Mouse (Mus musculus): Measurements from ENCODE around the gene Slc17a7.

Gene Slc17a7

DNA sequence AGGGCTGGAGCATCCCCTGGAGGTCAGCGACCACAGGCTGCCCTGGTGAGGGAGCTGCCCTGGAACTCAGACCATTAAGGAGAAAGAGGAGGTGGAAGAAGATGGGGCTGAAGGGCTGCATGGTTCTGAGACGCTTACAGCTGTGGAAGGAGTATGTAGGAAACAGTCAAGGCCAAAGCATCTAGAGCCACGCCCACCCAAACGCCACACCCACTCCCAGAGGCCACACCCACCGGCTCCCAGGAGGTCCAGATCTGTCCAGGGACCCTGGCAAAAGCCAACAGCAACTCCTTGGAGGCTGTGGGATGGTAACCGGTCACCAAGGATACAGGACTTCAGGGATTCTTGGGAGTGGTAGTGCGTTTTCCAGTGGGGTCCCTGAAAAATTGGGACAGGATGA, 14.8 kb downstream of the Slc17a7 start:
- no peak for DNase-seq (ENCODE audit: low read depth)

DNA sequence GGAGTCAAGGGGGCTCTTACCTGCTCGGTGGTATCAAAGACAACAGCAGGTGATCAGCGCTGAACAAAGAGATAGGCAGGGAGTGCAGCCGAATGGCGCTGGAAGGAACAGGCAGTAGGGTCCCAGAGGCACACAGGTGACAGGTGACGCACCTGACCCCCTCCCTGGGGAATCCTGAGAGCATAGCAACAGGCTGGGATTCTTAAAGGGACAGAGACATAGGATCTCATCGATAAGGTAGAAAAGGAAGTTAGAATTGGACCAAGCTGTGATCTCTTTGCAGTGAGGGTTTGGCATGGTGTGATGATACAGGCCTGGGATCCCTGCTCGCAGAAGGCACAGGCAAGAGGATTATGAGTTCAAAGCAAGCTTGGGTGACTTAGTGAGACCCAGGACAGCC, 15.7 kb downstream of the Slc17a7 start, which contains the start of gene Gfy:
TSS of gene Gfy (minus strand) at position 101 of the 400 bp plus-strand sequence.
- no peak for DNase-seq (ENCODE audit: low read depth)

DNA sequence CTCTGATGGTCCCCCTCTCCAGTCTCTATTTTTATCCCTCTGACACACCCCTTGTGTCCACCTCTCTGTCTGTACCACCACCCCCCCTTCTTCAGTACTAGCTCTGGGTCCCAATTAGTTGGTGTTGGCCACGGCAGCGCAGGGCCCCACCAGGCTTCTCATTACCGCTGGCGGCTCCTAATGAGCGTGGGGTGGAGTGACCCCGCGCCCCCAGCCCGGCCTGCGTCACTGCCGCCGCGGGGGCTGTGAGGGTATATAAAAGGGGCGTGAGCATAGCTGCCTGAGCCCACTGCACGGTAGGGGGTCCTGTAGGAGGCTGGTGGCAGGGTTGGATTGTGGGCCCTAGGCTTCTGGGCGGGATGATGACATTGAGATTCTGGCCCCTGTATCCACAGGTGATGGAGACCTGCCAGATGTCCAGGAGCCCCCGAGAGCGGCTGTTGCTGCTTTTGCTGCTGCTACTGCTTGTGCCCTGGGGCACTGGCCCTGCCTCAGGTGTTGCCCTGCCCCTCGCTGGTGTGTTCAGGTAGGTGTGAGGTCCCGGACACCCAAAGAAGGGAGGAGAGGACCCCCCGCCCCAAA, 17.2 kb downstream of the Slc17a7 start, which contains the start of gene Pth2:
TSS of gene Pth2 (plus strand) at position 100 of the 582 bp plus-strand sequence.
- no peak for DNase-seq (ENCODE audit: low read depth)

DNA sequence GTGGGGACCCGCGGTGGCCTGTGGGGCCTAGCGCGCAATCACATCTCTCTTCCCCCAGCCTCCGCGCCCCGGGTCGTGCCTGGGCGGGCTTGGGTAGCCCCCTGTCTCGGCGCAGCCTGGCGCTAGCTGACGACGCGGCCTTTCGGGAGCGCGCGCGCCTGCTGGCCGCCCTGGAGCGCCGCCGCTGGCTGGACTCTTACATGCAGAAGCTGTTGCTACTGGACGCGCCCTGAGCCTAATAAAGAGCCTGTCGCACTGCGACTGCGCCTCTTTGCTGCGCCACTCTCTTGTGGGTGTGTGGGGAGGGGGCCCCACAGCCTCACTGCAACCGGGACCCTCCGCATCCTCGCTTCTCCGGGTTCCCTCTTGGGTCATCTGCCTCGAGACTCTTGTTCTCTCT, 17.8 kb downstream of the Slc17a7 start:
- DNase-seq (ENCODE audit: low read depth), result no peak

DNA sequence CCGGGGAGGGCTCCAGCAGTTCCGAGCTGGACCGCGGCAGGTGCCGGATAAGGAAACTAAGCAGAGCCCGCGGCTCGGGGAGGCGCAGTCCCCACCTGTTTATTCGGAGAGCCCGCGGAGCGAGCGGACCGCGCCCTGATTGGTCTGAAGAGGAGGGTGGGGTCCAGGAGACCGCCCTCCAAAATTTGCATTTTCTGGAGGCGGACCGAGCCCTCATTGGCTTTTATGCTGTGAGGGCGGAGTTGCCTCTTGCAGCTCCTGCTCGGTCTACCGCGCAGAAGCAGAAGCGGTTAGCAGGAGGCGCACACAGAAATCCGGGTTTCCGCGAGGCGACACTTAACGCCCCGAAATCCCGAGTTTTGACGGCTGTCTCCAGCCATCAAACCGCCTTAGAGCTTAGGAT, 18.5 kb downstream of the Slc17a7 start:
- DNase-seq (ENCODE audit: low read depth), result peak; percentile 85

DNA sequence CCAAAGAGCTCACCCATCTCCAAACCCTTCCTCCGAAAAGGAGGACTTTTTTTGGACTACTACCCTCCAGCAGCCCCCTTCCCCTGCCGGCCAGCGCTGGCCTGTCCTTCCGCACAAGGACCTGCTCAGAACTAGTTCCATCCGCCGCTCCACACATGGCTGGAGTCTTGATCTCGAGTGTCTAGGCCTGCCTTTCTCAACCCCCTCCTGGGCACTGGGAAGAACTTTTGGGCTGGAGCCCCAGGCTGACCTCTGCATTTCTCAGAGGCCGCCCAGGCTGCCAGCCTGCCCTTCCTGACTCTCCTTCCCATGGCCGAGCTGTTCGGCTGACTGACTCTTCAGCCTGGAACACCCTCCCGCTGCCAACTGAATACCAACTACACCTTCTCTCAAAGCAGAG, 18.9 kb downstream of the Slc17a7 start:
- no peak for DNase-seq (ENCODE audit: low read depth)

DNA sequence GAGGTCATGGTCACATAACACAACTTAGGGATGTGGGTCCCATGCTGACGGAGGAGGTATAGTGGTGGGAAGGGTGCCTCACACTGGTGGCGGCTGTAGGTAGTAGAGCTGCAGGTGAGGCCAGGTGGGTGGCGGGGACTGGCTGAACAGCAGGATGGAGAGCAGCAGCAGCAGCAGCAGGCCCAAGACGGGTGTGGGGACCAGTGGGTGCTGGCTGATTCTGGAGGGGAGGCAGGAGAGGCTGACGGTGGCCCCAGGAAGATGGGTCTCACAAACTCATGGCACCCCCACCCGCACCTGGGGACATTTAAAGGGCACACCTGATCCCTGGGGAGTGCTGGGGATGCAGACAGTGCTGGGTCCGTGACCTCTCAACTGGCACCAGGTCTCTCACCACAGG, 19.9 kb downstream of the Slc17a7 start:
- DNase-seq (ENCODE audit: low read depth), result no peak

DNA sequence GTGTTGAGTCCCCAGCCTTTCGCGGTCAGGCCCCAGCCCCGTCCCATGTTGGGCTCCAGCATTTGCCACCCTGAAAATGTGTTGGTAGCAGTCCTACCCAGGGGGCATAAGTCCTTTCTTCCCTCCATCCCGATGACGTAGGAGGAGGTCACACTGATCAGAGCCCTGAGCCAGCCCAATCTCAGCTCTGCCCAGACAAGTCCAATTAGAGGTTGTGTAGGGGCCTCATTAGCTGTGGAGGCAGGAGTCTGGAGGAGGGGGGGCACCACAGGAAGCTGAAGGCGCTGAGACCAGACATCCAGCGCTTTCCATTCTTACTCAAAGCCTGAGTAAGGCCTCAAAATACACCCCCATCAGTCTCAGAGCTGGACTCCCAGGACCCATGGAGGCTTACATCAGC, 22.2 kb downstream of the Slc17a7 start:
- no peak for DNase-seq (ENCODE audit: low read depth)

DNA sequence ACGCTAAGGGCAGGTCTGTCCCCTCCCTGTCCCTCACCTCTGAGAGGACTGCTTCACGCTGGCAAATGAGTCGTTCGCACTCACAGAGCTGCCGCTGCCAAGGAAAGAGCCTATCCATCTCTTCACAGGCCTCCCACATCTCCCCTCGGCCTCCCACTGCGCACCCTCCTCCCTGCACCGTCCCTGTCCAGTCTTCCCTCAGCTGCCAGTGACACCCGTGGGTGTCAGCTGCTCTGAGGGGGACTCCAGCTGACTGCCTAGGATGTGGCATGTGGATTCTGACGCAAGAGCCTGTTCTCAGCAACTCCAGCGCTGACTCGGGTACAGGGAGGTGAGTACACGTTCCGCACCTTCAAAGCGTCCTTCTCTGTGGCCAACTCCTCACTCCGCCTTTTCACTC, 25.9 kb downstream of the Slc17a7 start:
- no peak for DNase-seq (ENCODE audit: low read depth)

DNA sequence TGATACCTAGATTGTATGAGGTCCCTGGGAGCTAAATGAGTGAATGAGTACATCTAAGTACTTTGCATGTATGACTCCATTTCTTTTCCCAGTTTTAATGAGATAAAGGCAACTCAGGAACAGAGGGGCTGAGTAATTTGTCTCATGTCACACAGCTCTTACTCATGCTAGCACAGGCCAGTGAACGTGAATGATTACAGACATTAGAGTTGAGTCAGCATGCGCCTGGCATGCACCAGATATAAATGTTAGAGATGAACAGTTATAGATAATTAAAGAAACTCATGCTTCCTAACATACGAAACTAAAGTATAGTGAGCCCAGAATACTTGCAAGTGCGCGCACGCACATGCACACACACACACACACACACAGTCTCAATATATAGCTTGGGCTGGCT, 26.4 kb downstream of the Slc17a7 start:
- no peak for DNase-seq (ENCODE audit: low read depth)

DNA sequence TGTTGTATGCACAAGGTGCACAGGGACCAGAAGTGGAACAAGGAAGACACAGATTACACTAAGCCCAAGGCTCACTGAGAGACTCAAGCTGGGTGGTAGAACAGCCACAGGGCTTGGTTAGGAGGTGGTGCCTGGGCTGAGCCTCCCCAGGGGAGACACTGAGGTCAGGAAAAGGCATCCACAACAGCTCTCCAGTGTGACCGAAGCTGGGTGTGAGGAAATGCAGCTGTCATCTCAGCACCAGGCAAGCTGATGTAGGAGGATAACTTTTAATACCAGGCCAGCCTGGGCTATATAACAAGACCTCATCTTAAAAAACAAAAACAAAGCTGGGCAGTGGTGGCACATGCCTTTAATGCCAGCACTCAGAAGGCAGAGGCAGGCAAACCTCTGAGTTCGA, 27.4 kb downstream of the Slc17a7 start:
- no peak for DNase-seq (ENCODE audit: low read depth)

DNA sequence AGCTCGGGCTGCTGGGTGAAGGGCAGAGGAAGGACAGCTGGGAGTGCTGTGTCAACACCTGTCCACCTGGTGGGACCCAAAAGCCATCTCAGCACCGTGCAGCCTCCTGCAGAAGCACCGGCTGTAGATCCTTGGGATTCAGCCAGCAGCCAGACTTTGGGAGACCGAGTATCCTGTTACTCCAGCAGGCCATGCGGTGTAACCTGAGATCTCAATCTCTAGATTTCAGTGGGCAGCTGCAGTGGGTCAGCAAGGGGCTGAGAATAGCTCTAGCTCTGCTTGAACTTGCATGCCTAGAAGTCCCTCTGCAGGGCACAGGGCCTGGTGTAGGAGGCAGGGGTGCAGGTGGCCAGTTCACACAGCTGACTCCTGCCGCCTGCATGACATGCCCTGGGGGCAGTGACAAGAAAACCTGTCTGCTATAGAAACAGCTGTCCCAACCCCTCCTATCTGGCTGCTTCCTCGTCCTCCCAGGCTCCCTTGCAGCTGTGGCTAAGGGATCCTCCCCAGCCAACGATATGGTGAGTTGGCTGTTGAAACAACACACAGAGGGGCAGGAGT, 28.1 kb downstream of the Slc17a7 start:
- peak; percentile 11 for DNase-seq (ENCODE audit: low read depth)

DNA sequence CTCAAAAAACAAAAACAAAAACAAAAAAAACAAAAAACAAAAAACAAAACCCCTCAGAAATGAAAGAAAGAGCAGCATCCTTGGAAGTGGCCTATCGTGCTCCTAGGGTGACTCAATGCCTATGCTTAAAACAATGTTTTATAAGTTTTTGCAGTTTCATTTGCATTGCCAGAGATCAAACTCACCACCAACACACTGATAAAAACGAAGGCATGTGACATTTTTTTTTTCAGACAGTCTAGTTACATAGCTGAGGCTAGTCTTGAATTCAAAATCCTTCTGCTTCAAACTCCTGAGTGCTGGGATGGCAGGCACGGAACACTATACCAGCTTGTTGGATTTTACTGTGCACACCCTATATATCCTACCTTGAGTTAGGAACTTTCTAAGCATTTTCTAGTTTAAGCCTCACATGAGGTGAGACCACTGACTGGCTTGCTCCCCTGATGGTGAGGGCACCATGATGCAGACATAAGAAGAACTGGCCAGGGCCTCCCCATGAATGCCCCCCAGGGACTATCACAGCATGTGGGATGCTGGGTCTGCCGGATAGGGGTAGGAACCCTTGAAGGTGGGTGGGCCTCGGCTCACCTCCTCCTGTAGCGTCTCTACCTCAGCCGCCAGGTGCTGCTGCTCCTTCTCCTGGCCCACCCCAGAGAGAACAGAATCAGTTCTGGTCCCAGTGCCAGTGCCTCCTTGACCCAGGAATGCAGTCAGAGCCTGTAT, 29.0 kb downstream of the Slc17a7 start:
- DNase-seq (ENCODE audit: low read depth), result no peak

DNA sequence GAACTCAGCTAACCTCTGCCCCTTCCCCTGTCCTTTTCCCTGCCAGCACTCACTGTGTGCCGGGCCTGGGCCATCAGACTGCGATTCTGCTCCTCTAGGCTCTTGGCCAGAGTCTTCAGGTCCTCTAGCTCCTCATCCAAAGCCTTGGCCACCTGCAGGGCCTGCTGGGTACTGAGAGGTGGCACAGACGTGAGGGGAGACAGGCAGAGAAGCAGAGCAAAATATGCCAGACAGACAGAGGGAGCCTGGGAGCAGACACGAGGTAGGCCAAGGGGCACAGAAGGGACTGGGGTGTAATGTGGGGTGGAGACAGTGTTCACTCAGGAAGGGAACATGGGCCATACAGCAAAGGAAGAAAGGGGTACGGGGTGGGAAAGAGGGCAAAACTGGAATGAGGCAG, 29.7 kb downstream of the Slc17a7 start:
- no peak for DNase-seq (ENCODE audit: low read depth)

DNA sequence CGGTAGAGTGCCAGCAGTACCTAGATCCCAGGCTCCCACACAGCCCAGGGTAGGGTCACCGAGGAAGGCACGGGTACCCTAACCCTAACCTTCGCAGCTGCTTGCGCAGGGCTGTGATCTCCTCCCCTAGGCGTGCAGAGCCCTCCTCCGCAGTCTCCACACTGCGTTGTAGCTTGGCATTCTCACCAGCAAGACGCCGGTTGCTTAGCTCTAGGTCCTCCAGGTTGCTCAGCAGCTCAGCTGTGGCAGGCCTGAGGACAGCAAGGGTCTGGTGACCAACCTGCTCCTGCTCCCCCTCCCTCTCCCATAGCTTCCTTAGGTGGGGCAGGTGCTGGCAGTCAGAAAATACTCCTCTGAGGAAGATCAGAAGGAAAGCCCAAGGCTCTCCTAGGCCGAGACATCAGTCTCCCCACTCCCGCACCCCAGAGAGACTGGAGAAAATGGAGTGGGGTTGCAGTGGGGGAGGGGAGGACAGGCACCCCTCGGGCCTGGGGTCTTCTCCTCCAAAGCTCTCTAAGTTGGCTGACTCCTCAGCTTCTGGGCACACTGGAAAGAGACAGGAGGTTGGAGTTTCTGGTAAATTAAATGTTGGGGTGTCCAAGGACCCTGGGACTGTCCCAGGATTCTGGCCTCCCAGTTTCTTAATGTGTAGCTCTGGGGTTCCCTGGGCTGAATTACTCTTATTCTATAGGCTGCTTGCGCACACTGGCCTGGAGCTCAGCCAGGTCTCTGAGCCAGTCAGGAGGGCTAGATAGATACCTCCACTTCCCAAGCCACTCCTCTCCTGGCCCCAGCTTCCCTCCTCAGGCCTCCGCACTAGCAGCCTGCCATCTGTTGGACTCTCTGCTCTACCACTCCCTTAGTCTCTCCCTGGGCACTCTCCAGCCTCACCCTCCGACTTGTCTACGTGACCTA, 30.4 kb downstream of the Slc17a7 start:
- DNase-seq (ENCODE audit: low read depth), result peak; percentile 20

DNA sequence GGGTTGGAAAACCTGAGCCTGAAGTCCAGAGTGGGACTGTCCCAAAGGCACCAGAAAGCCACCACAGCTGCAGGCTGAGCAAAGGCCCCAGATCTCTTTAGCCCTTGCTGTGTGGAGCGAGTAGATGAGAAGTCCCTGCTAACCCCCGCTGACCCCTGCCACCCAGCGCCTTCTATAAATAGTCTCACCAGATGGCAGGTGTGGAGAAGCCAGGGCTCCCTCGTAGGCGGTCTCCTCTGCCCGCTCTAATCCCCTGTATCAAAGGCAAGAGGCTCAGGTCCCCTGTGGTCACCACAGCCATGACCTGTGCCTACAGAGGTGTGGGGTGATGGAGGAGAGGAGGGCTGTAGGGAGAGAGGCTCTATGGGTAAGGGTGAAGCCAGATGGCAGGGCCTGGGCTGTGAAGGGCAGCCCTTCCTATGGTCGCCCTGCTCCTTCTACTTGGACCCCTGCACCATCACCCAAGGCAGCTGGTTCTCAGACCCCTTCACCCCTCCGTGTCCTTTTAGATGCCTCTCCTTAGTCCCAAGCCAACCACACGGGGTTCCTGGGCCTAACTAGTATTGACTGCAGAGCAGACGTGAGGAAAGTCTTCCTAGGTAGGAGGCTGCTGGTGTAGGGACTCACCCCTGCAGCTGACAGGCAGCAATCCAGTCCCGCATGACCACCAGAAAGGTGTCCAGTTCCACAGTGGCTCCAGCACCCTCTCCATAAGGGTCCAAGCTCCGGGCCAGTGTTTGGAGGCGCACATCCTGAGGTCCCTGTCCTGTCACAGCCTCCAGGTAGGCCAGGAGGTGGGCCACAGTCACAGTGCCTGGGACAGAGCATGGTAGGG, 31.8 kb downstream of the Slc17a7 start:
- DNase-seq (ENCODE audit: low read depth), result no peak

DNA sequence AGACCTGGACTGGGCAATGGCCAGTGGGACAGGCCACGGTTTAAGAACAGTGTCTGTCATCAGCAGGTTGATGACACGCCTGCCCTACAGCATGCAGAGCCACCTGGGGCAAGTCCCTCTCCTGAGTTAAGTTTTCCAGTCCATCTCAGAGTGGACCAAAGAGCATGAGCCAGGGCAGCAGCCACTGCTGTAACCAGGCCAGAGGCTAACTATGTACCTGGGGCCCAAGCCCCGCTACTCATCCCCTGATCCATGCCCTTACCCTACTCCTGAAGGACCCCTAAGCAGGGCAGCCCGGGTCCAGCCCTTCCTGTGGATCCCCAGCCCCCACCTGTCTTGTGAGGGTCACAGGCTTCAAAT, 32.4 kb downstream of the Slc17a7 start:
- DNase-seq (ENCODE audit: low read depth), result no peak

DNA sequence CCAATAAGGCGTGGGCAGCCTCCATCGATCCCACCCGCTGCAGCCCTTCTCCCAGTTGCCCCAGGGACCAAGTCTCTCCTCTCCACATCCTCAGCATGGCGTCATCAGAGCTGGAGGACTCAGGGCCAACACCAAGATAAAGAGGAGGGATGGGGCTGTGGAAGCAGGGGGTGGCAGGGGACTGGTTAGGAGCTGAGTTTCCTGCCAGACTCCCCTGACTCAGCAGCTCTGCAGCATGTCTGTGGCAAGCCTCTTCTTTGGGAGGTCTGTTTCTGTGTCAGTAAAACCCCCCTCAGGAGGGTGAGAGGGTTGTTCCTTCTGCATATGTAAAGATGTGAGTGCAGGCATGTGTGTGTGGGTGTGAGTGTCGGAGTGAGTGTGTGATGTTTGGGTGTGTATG, 33.2 kb downstream of the Slc17a7 start:
- DNase-seq (ENCODE audit: low read depth), result peak; percentile 24

DNA sequence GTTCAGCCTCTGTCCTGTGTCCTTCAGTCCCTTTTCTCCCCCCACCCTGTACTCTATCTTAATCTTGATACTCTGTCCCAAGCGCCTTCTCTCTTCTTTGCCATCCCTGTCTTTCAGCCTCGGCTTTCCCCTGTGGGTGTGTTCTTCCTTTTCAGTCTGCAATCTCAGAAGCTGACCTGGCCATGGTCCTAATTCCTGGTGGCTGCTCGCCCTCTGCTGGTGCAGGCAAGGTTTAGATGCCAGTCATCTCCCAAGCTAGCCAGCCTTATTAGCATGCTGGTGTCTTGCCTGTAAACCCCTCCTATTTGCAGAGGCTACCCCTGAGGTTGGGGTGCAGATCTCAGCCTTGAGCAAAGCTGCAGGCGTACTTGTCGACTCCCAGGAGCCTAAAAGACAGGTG, 34.7 kb downstream of the Slc17a7 start:
- peak; percentile 76 for DNase-seq (ENCODE audit: low read depth)

DNA sequence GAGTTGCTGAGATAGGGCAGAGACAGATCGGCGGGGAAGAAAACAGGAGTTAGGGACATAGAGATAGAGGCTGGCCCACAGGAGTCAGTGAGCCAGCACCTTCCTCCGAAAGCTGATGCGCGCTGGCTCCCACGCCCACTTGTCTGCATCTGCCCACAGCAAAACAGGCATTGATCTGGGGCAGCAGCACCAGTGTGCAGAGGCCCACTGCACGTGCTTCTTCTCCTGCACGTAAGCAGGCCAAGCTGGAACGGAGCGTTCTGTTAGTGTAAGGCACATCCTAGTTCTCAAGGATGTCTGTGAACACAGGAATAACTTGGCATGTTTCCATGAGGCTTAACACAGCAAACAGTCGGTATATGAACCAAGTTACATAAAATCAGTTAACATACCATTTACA, 35.2 kb downstream of the Slc17a7 start:
- no peak for DNase-seq (ENCODE audit: low read depth)

DNA sequence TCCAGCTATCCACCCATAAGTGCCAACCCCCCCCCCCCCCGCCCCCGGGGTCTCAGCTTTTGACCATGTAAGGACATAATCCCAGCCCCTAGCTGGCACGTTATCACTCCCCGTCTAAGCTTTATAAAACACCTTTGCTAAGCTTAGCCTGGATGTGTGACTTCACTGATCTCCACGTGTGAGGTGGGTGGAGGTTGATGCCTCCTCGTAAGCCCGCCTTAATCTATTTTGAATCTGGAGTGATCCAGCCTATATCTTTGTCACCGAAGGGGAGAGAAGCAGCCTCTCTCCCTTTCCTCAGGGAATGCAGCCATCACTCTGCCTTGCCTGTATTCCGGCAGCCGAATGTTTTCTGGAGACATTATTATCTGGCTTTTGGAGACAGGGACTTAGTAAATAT, 38.9 kb downstream of the Slc17a7 start:
- no peak for DNase-seq (ENCODE audit: low read depth)
